23 mouse cellular contexts compared by ENCODE assay signal in genomic region chr2:163220706-163221105, GRCm38 (mm10). TPM values are rescaled to one million over a fixed set of nuclear protein-coding genes. Genes with fewer than 3 reads are reported as not detected.
DNase-seq lines count a peak whose midpoint lies in the region; ATAC-seq and TF ChIP-seq lines count a peak whose summit lies in the region.
"Had no signal": no experiment of that assay in that cellular context is flagged by ENCODE, and none has a peak within 500 bp of the region (broad histone marks: within the 10 kb centered on the region; RNA-seq: fewer than 3 reads in every experiment).

No protein-coding gene starts in this region.

- H3K4me1 ChIP-seq in olfactory bulb, adult 2 months (ENCODE audit: control insufficient read depth, insufficient read depth, low read length) = peaks cover 32% of the 10 kb centered on the region

- no peak overlapping the region for H3K4me3 ChIP-seq in olfactory bulb, adult 2 months (ENCODE audit: insufficient read depth, low read depth, low read length)

- no peak for TF ChIP-seq CTCF in olfactory bulb, adult 2 months (IDR thresholded peaks at IDR 0.05; ENCODE audit: insufficient read depth, low read depth, low read length)

- TF ChIP-seq POLR2A in olfactory bulb, adult 2 months (IDR thresholded peaks at IDR 0.05; ENCODE audit: insufficient read depth, low read depth, low read length) = no peak

- H3K27ac ChIP-seq in olfactory bulb, adult 2 months (ENCODE audit: insufficient read depth, low read depth, low read length) = peak overlapping the region; percentile 47

- ATAC-seq in common myeloid progenitor, adult 5-6 weeks (replicated peaks; ENCODE audit: low read depth, poor library complexity, severe bottlenecking) = peak; percentile 45; the same call in 1 of the 2 replicates
- peak; percentile 65 for ATAC-seq in granulocyte monocyte progenitor cell, adult 5-6 weeks (replicated peaks; ENCODE audit: poor library complexity, severe bottlenecking)
- ATAC-seq in megakaryocyte progenitor cell, adult 5-6 weeks (replicated peaks; ENCODE audit: poor library complexity) = peak; percentile 74
- ATAC-seq: activated CD4-positive, CD25-positive, alpha-beta regulatory T cell, adult 4 months; CD4-positive, CD25-positive, alpha-beta regulatory T cell, adult 4 months; Patski had no signal

- no peak for DNase-seq in kidney, adult 18-20 months
- no peak for DNase-seq in layer of hippocampus, postnatal 36 days
- no peak for DNase-seq in adrenal gland, postnatal 36 days
- no peak for DNase-seq in layer of hippocampus, adult 9-11 months
- DNase-seq: adrenal gland, adult 2 months; adrenal gland, adult 8-10 months; adrenal gland, postnatal 10 days; adrenal gland, postnatal 14 days; adrenal gland, postnatal 25 days; B cell, adult 2 months; cerebellum, adult 11 months; cerebellum, adult 11-12 months; cerebellum, adult 18-20 months had no signal

- 84% methylated on average over 11 of the region's 11 CpGs for WGBS in olfactory bulb, adult 2 months

RNA-seq across cellular contexts. Expression of gene Tox2, which starts 17.8 kb away (rescaled TPM):
- not detected in 2 replicates for total RNA-seq in common myeloid progenitor, adult 5-6 weeks (2017)
- total RNA-seq in granulocyte monocyte progenitor cell, adult 5-6 weeks (2014; fragmentation: Nextera tagmentation) = not detected in 2 replicates
- total RNA-seq in granulocyte monocyte progenitor cell, adult 5-6 weeks (2017) = not detected in 2 replicates
- 0.15 and 0.27 TPM in 2 replicates for total RNA-seq in megakaryocyte progenitor cell, adult 5-6 weeks (2015)
- 0.74 TPM in 1 of 2 replicates, not detected in the other for total RNA-seq in megakaryocyte progenitor cell, adult 5-6 weeks (2017)
- not detected in 2 replicates for polyA plus RNA-seq in olfactory bulb, adult 2 months (2012; ENCODE audit: insufficient read depth, insufficient read length, low replicate concordance, missing spikeins)
- total RNA-seq in layer of hippocampus, postnatal 36 days (2021) = 10 to 100 TPM; 18.6 to 20.9 TPM
- total RNA-seq in adrenal gland, postnatal 36 days (2021) = 10 to 100 TPM in 1 of 2 experiments, 1 to 10 TPM in 1; 1.6 to 12.0 TPM
- total RNA-seq: CH12.LX, G1E, MEL had no signal
- polyA plus RNA-seq: G1E, Patski had no signal
